Mouse (Mus musculus) thymus, postnatal 25 days (tissue): Measurements from ENCODE around the gene Zswim8.
A peak's percentile ranks its signal among the peaks of the same experiment; 100 is the strongest.

Source experiments
- DNase-seq: peaks from one replicate; pipeline ENCODE4 v3.0.0; 2022

Gene Zswim8

GRCm38 (mm10) chr14:20707201-20708190 is at the start of gene Zswim8:
Gene Zswim8, plus strand, starts transcription at chr14:20707552.
- peak; percentile 71 for DNase-seq

DNA sequence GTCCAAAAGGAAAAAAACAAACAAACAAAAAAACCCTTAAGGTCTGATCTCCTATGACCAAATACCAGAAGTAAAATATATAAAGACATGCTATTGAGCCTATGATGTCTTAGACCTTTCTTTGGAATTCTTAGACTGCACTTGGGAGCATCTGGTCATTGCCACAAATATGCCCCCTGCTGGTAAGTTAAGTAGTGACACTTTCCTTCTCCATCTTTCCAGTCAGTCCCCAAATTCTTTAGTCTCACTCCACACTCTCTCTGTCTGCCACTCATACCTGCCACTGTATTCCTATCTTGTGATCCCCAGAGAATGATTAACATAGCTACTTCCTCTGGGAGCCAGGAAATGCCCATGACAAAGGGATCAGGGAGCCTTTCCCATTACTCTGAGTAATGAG is 49.0 kb upstream of the Zswim8 start:
- DNase-seq, result peak; percentile 15

- DNase-seq, result no peak
These were observed 48.5 kb upstream of the Zswim8 start for GRCm38 (mm10) chr14:20658902-20659301.

- no peak for DNase-seq
These were observed 47.7 kb upstream of the Zswim8 start for GRCm38 (mm10) chr14:20659687-20660086.

DNA sequence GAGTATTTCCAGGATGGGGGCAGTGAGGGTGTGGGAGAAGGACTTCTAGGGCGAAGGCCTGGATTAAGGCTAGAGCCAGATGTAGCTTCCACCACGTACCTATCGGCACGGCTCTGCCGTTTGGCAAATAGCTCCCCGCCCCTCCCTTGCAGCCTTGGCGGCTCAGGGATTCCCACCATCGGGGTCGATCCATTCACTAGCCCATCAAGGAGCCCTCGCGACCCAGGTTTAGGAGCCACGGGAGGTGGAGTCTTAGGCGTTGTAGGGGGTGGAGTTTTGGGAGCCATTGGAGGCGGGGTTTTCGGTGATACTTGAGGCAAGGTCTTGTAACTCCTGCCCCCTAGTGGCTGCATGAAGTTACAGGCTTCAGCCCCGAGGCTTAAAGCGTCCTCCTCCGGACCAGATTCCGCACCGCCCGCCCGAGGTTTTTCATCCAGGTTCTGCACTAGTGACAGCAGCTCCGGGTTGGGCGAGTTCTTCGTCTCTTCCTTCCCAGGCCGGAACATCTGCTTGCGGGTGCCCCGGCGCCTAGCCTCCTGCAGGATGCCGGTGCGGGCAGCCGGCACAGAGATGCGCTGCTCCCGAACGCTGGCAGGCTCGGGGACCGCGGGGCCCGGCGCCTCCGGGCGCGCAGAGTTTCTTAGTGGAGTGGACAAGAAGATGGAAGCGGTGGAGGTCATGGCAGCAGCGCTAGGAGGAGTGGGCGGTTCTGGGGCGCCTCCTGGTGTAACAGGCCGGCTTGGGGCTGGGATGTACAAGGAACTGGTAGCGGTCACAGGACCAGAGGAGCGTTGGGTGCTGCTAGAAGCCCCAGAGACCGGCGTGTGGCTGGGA is 46.3 kb upstream of the Zswim8 start:
- peak; percentile 92 for DNase-seq

DNA sequence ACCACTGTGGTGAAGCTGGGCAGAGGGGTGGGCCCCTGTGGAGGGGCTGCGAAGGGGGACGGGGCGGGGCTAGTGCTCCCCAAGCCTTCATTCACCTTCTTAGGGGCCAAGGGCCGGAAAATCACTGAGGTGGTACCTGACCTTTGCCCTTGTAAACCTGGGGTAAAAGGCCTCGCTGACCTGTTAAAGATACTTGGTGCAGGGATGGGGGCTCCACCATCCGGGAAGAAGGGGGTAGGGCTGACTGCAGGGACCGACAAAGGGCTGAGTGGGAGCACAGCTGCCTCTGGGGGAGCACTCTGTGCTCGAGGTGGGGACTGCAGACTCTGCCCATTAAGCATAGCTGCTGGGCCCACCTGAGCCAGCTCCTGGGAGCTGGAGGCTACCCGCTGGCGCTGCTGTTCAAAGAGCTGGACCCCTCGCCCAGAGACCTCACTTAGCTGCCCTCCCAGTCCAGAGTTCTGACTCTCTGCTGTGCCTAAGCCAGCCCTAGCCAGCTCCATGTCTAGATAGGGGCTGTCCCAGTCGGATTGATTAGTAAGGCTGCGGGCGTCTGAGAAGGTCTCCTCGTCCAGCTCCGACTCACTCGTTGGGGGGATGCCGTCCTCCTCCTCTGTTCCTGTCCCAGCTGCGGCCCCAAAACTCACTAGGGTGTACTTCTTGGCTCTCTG is 45.6 kb upstream of the Zswim8 start:
- peak; percentile 11 for DNase-seq

DNA sequence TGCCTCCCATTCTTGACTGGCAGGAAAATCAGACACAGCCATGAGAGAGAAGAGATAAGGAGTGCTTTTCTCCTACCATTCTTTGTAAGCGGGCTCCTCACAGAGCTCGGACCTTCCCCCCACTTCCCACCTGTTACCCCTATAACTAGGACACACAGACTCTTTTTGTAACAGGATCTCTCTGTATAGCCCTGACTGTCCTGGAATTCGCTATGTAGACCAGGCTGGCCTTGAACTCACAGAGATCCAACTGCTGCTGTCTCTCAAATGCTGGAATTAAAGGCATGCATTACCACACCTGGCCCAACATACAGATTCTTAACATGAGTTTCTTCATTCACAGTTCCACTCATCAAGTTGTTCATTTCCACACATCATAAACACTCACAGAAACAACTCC is 44.6 kb upstream of the Zswim8 start:
- DNase-seq, result no peak

DNA sequence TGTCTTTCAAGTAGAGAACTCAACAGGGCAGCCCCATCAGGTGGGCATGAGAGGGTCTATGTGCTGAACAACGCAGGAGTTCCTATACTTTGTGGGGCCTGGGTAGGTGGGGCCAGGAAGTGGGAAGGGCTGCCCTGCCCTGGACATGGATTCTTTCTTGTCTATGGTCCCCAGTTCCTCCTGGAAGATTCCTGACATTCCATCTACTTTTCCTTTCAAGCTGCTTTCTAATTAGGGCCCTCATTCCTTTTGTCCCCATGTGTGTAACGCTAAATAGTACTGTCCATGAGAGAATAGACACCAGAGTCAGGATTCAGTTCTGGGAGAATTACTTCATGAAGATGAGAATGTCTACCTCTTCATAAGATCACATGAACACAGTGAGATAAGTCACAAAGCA is 43.8 kb upstream of the Zswim8 start:
- DNase-seq, result no peak

- no peak for DNase-seq
These were observed 42.9 kb upstream of the Zswim8 start for GRCm38 (mm10) chr14:20664436-20664835.

DNA sequence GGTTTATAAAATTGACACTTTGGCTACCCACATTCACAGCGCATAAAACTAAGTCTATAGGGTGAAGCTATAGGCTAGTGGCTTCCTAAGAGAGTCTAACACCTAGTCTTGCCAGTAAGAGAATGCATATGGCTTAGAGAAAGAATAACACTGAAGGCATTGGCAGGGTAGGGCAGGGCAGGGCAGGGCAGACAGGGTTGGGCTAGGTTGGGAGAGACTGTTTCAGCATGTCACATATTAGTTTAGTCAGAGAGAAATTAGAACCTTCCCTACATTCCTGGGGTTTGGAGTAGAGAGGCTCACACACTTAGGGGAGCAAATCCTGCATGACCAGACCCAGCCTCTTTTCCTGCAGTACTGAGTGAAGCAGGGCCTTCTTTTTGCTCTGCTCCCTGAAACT is 39.9 kb upstream of the Zswim8 start:
- DNase-seq, result no peak

DNA sequence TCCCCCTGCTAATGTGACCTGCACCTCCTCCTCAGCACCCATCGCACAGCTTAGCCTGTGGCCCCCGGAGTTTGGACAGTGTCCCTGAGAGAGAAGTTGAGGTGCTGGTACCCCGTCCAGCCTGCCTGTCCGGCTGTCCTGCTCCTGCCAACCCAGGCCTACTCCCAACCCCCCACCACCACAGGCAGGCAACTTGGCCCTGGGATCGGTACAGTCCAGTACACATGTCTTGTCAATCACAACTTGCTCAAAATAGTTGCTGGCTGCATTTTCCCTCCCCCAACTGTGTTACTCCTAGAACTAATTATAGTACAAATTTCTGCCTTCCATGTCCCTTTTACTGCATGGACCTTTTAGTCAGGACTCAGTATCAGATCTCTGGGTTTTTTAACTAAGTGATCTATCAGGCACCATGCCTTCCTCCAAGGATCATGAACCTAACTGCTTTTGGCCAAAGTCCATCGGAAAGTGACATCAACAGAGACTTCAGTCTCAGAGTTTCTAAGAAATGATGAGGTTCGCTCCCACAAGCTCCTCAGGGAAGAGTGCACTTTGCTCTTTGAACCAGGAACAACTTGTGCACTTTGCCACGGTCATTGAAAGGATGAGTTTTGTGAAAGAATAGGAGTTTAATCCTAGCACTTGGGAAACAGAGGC is 39.1 kb upstream of the Zswim8 start, which contains the start of gene Synpo2l:
Synpo2l (minus strand) TSS at position 201 of the 657 bp plus-strand sequence.
- no peak for DNase-seq

DNA sequence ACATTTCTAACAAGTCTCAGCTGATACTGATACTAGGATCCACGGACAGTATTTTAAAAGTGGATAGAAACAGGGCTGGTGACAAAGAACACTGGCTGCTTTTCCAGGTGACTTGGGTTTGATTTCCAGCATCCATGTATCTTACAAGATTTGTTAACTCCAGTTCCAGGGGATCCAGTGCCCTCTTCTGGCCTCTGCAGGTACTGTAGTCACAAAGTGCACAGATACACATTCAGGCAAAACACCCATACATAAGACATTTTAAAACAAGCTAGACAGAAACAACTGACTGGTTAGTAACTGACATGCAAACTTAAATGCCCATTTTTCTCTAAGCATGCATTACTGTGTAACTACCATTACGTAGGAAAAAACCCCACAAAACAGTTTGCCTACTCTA is 34.4 kb upstream of the Zswim8 start:
- peak; percentile 38 for DNase-seq

DNA sequence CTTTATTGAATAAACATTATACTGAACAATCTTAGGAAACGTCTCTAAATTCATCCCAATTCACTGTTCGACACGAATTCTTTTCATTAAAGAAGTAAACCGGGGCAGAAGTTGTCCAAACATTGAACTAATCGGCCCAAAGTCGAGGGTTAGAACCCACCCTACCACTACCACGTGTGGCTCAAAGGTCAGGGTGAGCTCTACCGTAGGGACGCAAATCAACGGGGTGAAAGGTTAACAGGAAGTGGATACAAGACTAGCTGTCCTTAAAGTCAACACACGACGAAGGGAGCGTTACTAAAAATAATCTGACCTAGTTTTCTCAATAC is 33.7 kb upstream of the Zswim8 start:
- peak; percentile 36 for DNase-seq

DNA sequence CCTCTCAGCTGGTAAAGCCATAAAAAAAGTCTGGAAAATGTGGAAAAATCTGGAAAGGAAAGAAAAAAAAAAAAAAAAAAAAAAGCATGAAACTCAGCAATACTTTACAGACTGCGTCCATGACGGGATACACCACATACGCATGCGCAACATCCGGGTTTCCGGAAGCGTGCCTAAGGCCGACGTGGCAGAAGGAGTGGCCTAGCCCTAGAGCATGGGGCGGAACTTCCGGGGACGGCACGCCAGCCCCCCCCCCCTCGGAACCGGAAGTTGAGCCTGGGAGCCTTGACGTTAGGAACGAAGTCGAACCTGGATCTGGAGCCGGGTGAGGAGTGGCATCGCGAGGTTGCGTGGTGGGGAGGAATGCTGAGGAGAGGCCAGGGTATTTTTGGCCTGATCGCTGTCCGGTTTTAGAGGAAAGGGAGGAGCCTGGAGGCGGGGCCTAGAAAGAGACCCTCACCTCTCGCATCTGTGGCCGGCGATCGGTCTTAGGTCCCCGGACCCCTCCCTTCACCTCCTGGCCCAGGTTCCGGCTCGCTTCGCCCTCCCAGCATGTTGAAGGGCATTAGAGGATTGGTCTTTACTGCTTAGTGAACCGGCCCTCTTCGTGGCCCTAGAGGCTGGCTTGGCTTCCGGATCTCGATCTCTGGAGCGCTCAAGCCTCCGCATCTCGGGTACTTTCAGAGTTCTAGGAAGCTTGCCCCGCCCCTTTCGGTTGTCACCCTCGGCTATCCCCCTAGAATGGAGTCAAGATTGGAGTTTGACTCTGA is 33.1 kb upstream of the Zswim8 start, which contains the start of gene Sec24c:
Sec24c (plus strand) TSS at position 245 of the 770 bp plus-strand sequence.
- DNase-seq, result peak; percentile 97

DNA sequence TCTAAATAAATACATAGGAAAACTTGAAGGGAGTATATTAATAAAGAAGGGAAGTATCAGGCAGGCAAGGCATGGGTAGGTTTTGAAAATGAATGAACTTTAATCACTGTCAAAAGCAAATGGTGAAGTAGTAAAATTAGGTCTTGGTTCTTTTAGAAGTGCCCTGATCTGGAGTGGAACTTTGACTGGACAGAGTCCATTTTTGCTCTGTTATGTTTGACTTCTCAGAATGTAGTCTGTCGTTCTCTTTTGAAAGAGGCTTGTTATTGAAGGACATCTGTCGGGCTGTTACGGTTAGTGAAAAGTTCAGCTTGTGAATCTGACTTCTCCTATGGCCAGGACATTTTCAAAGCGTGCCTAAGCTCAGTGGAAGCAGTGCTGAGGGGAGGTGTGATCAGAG is 29.4 kb upstream of the Zswim8 start:
- no peak for DNase-seq

DNA sequence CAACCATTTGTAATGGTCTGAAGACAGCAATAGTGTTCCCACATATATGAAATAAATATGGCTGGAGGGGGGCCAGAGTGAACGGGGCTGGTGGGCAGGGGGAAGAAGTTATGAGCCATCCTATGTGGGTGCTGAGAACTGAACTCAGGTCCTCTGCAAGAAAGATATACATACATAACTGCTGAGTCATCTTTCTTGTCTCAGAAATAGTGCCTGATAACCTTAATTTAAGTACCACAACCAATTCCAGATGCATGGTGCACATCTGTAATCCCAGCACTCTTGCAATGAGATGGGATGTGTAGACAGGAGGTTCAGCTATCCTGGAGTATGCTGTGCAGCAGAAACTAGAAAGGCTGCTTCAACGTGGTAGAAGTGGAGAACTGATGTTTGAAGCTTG is 25.6 kb upstream of the Zswim8 start:
- DNase-seq, result no peak

GRCm38 (mm10) chr14:20682498-20682897 is 24.9 kb upstream of the Zswim8 start:
- DNase-seq, result peak; percentile 78

GRCm38 (mm10) chr14:20686576-20686975 is 20.8 kb upstream of the Zswim8 start:
- no peak for DNase-seq

DNA sequence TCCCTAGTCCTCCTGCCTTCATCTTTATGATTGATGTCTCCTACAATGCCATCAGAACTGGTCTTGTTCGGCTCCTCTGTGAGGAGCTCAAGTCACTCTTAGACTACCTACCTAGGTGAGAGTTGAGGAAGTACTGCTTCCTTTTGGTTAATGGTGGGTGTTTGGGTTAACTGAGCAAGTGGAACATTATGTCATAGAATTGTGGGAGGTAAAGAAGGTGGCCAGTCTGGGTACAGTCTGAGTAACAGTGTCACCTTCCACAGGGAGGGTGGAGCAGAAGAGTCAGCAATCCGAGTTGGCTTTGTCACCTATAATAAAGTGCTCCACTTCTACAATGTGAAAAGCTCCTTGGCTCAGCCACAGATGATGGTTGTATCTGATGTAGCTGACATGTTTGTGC is 18.3 kb upstream of the Zswim8 start:
- no peak for DNase-seq

DNA sequence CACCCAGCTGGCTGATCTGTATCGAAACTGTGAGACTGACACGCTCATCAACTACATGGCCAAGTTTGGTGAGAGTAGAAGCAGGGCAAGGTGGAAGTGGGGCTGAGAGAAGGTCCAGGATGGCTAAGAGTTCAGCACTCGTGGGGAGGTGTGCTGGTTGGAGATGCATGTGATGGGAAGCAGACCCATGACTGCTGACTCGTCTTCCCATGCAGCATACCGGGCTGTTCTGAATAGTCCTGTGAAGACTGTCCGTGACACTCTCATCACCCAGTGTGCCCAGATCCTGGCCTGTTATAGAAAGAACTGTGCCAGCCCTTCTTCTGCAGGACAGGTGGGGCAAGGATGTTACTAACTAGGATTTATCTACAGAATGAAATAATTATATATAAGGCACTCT is 15.6 kb upstream of the Zswim8 start:
- DNase-seq, result no peak

DNA sequence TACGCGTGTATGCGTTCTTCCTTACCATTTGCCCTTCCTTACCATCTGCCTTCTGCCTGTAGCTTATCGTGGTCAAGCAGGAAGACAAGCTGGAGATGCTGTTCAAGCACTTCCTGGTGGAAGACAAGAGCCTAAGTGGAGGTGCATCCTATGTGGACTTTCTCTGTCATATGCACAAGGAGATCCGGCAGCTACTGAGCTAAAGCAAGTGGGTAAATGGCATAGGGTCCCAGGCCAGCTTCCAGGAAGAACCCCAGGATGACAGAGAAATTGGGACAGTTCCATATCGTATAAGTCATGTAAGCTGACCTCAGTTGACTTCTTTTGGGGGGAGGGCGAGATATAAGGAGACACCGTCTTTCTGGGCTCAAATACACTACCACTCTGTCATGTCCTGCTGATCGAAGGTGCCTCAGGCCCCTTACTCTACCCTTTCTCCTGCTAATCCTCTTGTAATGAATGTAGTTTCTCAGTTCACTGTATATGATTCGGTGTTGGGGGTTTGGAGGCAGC is 13.7 kb upstream of the Zswim8 start:
- DNase-seq, result no peak
